Mouse (Mus musculus) G1E-ER4 (cell line): ENCODE results near the gene 4933402N22Rik. TPM values are rescaled to one million over a fixed set of nuclear protein-coding genes. Genes with fewer than 3 reads are reported as not detected.
"Not testable (repeated sequence)": the region's sequence is repeated elsewhere in the genome, so short reads cannot be mapped to it uniquely, and the experiment has no call there.

Source experiments
- GATA1 ChIP-seq: IDR thresholded peaks from one replicate; pipeline ENCODE4 v1.8.0; 2012; ENCODE audit warnings: low read length, inconsistent platforms
- polyA plus RNA-seq: library from polyadenylated mRNA; stranded (reverse); fragments of >175 nt; gene quantifications from 2 replicates; pipeline ENCODE4 v1.2.3, GENCODE M21; 2012

The 4933402N22Rik gene
- polyA plus RNA-seq, result not detected in 2 replicates

- TF ChIP-seq GATA1, result not testable (repeated sequence)
These were observed at the start of gene 4933402N22Rik for GRCm38 (mm10) chr5:11917743-11918142. TSS of gene 4933402N22Rik (plus strand) at chr5:11918043.

Other genes starting within 250 kb of the 4933402N22Rik start
- gene Gm8922, start 236.1 kb upstream of the 4933402N22Rik start, polyA plus RNA-seq, result not detected in 2 replicates
- gene Gm8926, start 147.5 kb upstream of the 4933402N22Rik start, polyA plus RNA-seq, result not detected in 2 replicates
- gene Gm6465, start 72.5 kb upstream of the 4933402N22Rik start, polyA plus RNA-seq, result not detected in 2 replicates